In the genomic region with DNA sequence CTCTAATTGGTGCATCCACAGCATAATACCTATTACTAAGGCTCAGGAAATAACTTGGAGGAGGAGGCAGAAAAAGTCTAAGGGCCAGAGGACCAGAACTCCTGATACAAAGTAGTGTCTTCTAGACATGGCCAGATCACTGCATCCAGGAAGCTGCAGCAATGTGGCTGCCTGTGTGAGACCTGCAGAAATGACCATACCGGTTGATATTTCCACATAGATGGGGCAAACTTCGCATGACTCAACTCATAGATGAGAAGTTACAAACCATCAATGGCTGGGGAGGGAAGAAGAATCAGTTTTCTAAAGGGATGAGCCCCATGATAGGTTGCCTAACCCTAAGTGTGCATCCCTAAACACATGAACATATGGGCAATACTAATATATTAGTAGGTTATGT, we compare ENCODE assay signal across 19 mouse cellular contexts. TPM values are rescaled to one million over a fixed set of nuclear protein-coding genes. Genes with fewer than 3 reads are reported as not detected.
A peak's percentile ranks its signal among the peaks of the same experiment; 100 is the strongest.
DNase-seq lines count a peak whose midpoint lies in the region; ATAC-seq lines count a peak whose summit lies in the region.
"Had no signal": no experiment of that assay in that cellular context is flagged by ENCODE, and none has a peak within 500 bp of the region (broad histone marks: within the 10 kb centered on the region; RNA-seq: fewer than 3 reads in every experiment).

No protein-coding gene starts in this region.

- ATAC-seq in megakaryocyte, adult 5-6 weeks (ENCODE audit: poor library complexity, severe bottlenecking), result peak; percentile 89
- ATAC-seq in neutrophil, adult 5-6 weeks (ENCODE audit: extremely low read depth, insufficient number of reproducible peaks, low FRiP score, poor library complexity, severe bottlenecking), result peak; percentile 56; the same call in 1 of the 2 replicates
- ATAC-seq in erythroid progenitor cell, adult 5-6 weeks (replicated peaks; ENCODE audit: low FRiP score, poor library complexity, severe bottlenecking), result no peak
- ATAC-seq: forebrain, embryonic 14.5 days; forebrain, postnatal 0 days had no signal

- DNase-seq in heart, adult 11 months, result peak; percentile 57
- DNase-seq in heart, adult 8-10 months (ENCODE audit: low spot score), result no peak
- no peak for DNase-seq in cerebellum, adult 9-10 months
- DNase-seq: adrenal gland, adult 2 months; adrenal gland, postnatal 10 days; adrenal gland, postnatal 25 days; cerebellum, adult 11 months; cerebellum, adult 18-20 months; cerebellum, adult 8-10 months; cerebellum, postnatal 10 days; cerebellum, postnatal 25 days; forebrain, postnatal 0 days had no signal

RNA-seq across cellular contexts. Expression of a gene that starts 52.8 kb away (rescaled TPM):
- total RNA-seq in heart, adult 8-10 months (2022), result 10 to 100 TPM; 11.6 to 17.5 (median 14.8) TPM
- 31.7 and 35.0 TPM in 2 replicates for total RNA-seq in megakaryocyte, adult 5-6 weeks (2015)
- total RNA-seq in megakaryocyte, adult 5-6 weeks (2017), result 22.1 and 23.4 TPM in 2 replicates
- 100 and 112 TPM in 2 replicates for total RNA-seq in neutrophil, adult 5-6 weeks (2017)
- total RNA-seq in erythroid progenitor cell, adult 5-6 weeks (2015; ENCODE audit: low replicate concordance), result 6.3 and 6.5 TPM in 2 replicates
- 2.1 and 2.2 TPM in 2 replicates for total RNA-seq in erythroid progenitor cell, adult 5-6 weeks (2017; ENCODE audit: low replicate concordance)
- total RNA-seq: MEL had no signal

RNA-seq across cellular contexts. Expression of a gene that starts 53.1 kb away (rescaled TPM):
- total RNA-seq in heart, adult 8-10 months (2022), result not detected
- not detected in 2 replicates for total RNA-seq in megakaryocyte, adult 5-6 weeks (2015)
- total RNA-seq in megakaryocyte, adult 5-6 weeks (2017), result not detected in 2 replicates
- not detected in 2 replicates for total RNA-seq in neutrophil, adult 5-6 weeks (2017)
- total RNA-seq in erythroid progenitor cell, adult 5-6 weeks (2015; ENCODE audit: low replicate concordance), result not detected in 2 replicates
- not detected in 2 replicates for total RNA-seq in erythroid progenitor cell, adult 5-6 weeks (2017; ENCODE audit: low replicate concordance)
- total RNA-seq: adrenal gland, adult 2 months; adrenal gland, postnatal 10 days; adrenal gland, postnatal 25 days; adrenal gland, postnatal 4 days; ES-E14; forebrain, postnatal 0 days; MEL had no signal
